Mouse (Mus musculus): ENCODE measurements around the gene Pop5. TPM values are rescaled to one million over a fixed set of nuclear protein-coding genes. Genes with fewer than 3 reads are reported as not detected.

Pop5 gene
- 10 to 100 TPM in 1 of 26 experiments, 1 to 10 TPM in 16, not detected in 9; 2.0 to 12.9 (median 4.5) TPM for total RNA-seq (2018; cell fraction: chromatin; rRNA removed)
- total RNA-seq (2018; cell fraction: cytosol; rRNA removed): 10 to 100 TPM; 11.7 to 24.9 (median 17.4) TPM
- total RNA-seq (2018; cell fraction: nucleus; rRNA removed): 10 to 100 TPM in 6 of 26 experiments, 1 to 10 TPM in 20; 1.3 to 15.4 (median 6.0) TPM
- 18.6 to 30.7 TPM (median 22.3 TPM) in 3 replicates for polyA plus RNA-seq (2018)

GRCm38 (mm10) chr5:115235786-115236263 lies at the start of gene Pop5:
Gene Pop5 (plus strand): TSS chr5:115235836.
- Histone ChIP-seq H3K79me2 (ENCODE audit: inconsistent target) (no peaks in the 10 kb centered on the region), H3K4me3 (ENCODE audit: inconsistent target) (peak within 1 kb of the TSS; percentile 39)

GRCm38 (mm10) chr5:115186371-115187073 lies 49.1 kb upstream of the Pop5 start:
- H3K27ac ChIP-seq: no peak overlapping the region
- H3K36me3 ChIP-seq (ENCODE audit: inconsistent target): no peaks in the 10 kb centered on the region
- WGBS (ENCODE audit: missing documents): 33% methylated on average over 17 of the region's 17 CpGs
- no peaks in the 10 kb centered on the region for H3K79me2 ChIP-seq (ENCODE audit: inconsistent target)
- H3K4me3 ChIP-seq (ENCODE audit: inconsistent target): no peak overlapping the region

More at GRCm38 (mm10) chr5:115235786-115236263, at the start of gene Pop5:
- 5% methylated on average over 21 of the region's 21 CpGs for WGBS (ENCODE audit: missing documents)
- H3K36me3 ChIP-seq (ENCODE audit: inconsistent target): peaks cover 5% of the 10 kb centered on the region
- H3K27ac ChIP-seq: no peak within 1 kb of the TSS

GRCm38 (mm10) chr5:115187188-115188131 lies 48.2 kb upstream of the Pop5 start:
- WGBS (ENCODE audit: missing documents): 2% methylated on average over 26 of the region's 26 CpGs
- no peak overlapping the region for H3K27ac ChIP-seq
- no peaks in the 10 kb centered on the region for H3K36me3 ChIP-seq (ENCODE audit: inconsistent target)
- no peak overlapping the region for H3K4me3 ChIP-seq (ENCODE audit: inconsistent target)
- H3K79me2 ChIP-seq (ENCODE audit: inconsistent target): no peaks in the 10 kb centered on the region

GRCm38 (mm10) chr5:115188824-115189223 lies 46.8 kb upstream of the Pop5 start:
- 38% methylated on average over 5 of the region's 5 CpGs for WGBS (ENCODE audit: missing documents)
- Histone ChIP-seq H3K4me3 (ENCODE audit: inconsistent target) (no peak overlapping the region), H3K27ac (no peak overlapping the region), H3K79me2 (ENCODE audit: inconsistent target) (no peaks in the 10 kb centered on the region), H3K36me3 (ENCODE audit: inconsistent target) (no peaks in the 10 kb centered on the region)

- 65% methylated on average over 12 of the region's 12 CpGs for WGBS (ENCODE audit: missing documents)
- Histone ChIP-seq H3K27ac (no peak overlapping the region), H3K4me3 (ENCODE audit: inconsistent target) (no peak overlapping the region), H3K36me3 (ENCODE audit: inconsistent target) (no peaks in the 10 kb centered on the region), H3K79me2 (ENCODE audit: inconsistent target) (no peaks in the 10 kb centered on the region)
Observed at GRCm38 (mm10) chr5:115190081-115190480, 45.6 kb upstream of the Pop5 start.

GRCm38 (mm10) chr5:115191880-115192827 lies 43.5 kb upstream of the Pop5 start:
- WGBS (ENCODE audit: missing documents): 11% methylated on average over 29 of the region's 29 CpGs
- H3K27ac ChIP-seq: no peak overlapping the region
- no peaks in the 10 kb centered on the region for H3K79me2 ChIP-seq (ENCODE audit: inconsistent target)
- no peaks in the 10 kb centered on the region for H3K36me3 ChIP-seq (ENCODE audit: inconsistent target)
- no peak overlapping the region for H3K4me3 ChIP-seq (ENCODE audit: inconsistent target)

GRCm38 (mm10) chr5:115192828-115193195 lies 42.8 kb upstream of the Pop5 start:
- H3K4me3 ChIP-seq (ENCODE audit: inconsistent target): no peak overlapping the region
- WGBS (ENCODE audit: missing documents): 15% methylated on average over 7 of the region's 7 CpGs
- H3K27ac ChIP-seq: no peak overlapping the region
- no peaks in the 10 kb centered on the region for H3K79me2 ChIP-seq (ENCODE audit: inconsistent target)
- no peaks in the 10 kb centered on the region for H3K36me3 ChIP-seq (ENCODE audit: inconsistent target)

- Histone ChIP-seq H3K27ac (no peak overlapping the region), H3K4me3 (ENCODE audit: inconsistent target) (no peak overlapping the region), H3K36me3 (ENCODE audit: inconsistent target) (no peaks in the 10 kb centered on the region), H3K79me2 (ENCODE audit: inconsistent target) (no peaks in the 10 kb centered on the region)
- WGBS (ENCODE audit: missing documents): 6% methylated on average over 34 of the region's 34 CpGs
Observed at GRCm38 (mm10) chr5:115193226-115193625, 42.4 kb upstream of the Pop5 start.

- under 1% methylated on average over 95 of the region's 116 CpGs for WGBS (ENCODE audit: missing documents)
- no peak within 1 kb of the TSS for H3K4me3 ChIP-seq (ENCODE audit: inconsistent target)
- no peaks in the 10 kb centered on the region for H3K36me3 ChIP-seq (ENCODE audit: inconsistent target)
- H3K27ac ChIP-seq: no peak within 1 kb of the TSS
- H3K79me2 ChIP-seq (ENCODE audit: inconsistent target): no peaks in the 10 kb centered on the region
Observed at GRCm38 (mm10) chr5:115193669-115194625, 41.7 kb upstream of the Pop5 start, which contains the start of gene Cabp1. Gene Cabp1 (minus strand): TSS chr5:115194381.

- Histone ChIP-seq H3K79me2 (ENCODE audit: inconsistent target) (no peaks in the 10 kb centered on the region), H3K27ac (no peak overlapping the region), H3K4me3 (ENCODE audit: inconsistent target) (no peak overlapping the region), H3K36me3 (ENCODE audit: inconsistent target) (no peaks in the 10 kb centered on the region)
- WGBS (ENCODE audit: missing documents): 13% methylated on average over 12 of the region's 12 CpGs
Observed at GRCm38 (mm10) chr5:115194626-115195221, 40.9 kb upstream of the Pop5 start.

GRCm38 (mm10) chr5:115203735-115204561 lies 31.7 kb upstream of the Pop5 start:
- Histone ChIP-seq H3K36me3 (ENCODE audit: inconsistent target) (no peaks in the 10 kb centered on the region), H3K79me2 (ENCODE audit: inconsistent target) (no peaks in the 10 kb centered on the region), H3K4me3 (ENCODE audit: inconsistent target) (no peak overlapping the region), H3K27ac (no peak overlapping the region)
- WGBS (ENCODE audit: missing documents): 7% methylated on average over 23 of the region's 23 CpGs

Measured in macrophage (primary cell).